9 mouse cellular contexts compared by ENCODE assay signal in genomic region chr19:17011261-17011995, GRCm38 (mm10). TPM values are rescaled to one million over a fixed set of nuclear protein-coding genes. Genes with fewer than 3 reads are reported as not detected.
A peak's percentile ranks its signal among the peaks of the same experiment; 100 is the strongest.
DNase-seq lines count a peak whose midpoint lies in the region; ATAC-seq and TF ChIP-seq lines count a peak whose summit lies in the region.
"Had no signal": no experiment of that assay in that cellular context is flagged by ENCODE, and none has a peak within 500 bp of the region (broad histone marks: within the 10 kb centered on the region; RNA-seq: fewer than 3 reads in every experiment).

No protein-coding gene starts in this region.

- no peak overlapping the region for H3K27ac ChIP-seq in midbrain, embryonic 11.5 days (ENCODE audit: low read depth, low read length)
- no peak overlapping the region for H3K27ac ChIP-seq in midbrain, embryonic 10.5 days (replicated peaks)
- no peak overlapping the region for H3K27ac ChIP-seq in intestine, postnatal 0 days (ENCODE audit: low read depth, low read length)
- H3K27ac ChIP-seq: embryonic facial prominence, embryonic 13.5 days had no signal

- 68% methylated on average over 6 of the region's 6 CpGs for WGBS in midbrain, embryonic 11.5 days
- WGBS in midbrain, embryonic 10.5 days, result 63% methylated on average over 6 of the region's 6 CpGs
- WGBS in intestine, postnatal 0 days, result 5% methylated on average over 6 of the region's 6 CpGs

- peak; percentile 48; the same call in 1 of the 2 replicates for ATAC-seq in midbrain, embryonic 11.5 days (ENCODE audit: low FRiP score)
- ATAC-seq in intestine, postnatal 0 days, result peak; percentile 43; the same call in 1 of the 2 replicates
- ATAC-seq in CD4-positive, CD25-positive, alpha-beta regulatory T cell, adult 4 months, result no peak

- no peak overlapping the region for H3K4me2 ChIP-seq in midbrain, embryonic 11.5 days
- no peak overlapping the region for H3K4me2 ChIP-seq in intestine, postnatal 0 days (replicated peaks; ENCODE audit: low read depth)
- H3K4me2 ChIP-seq: embryonic facial prominence, embryonic 13.5 days had no signal

- H3K9ac ChIP-seq in midbrain, embryonic 11.5 days (ENCODE audit: low read length), result no peak overlapping the region
- no peak overlapping the region for H3K9ac ChIP-seq in intestine, postnatal 0 days (ENCODE audit: low read depth, low read length)
- H3K9ac ChIP-seq: embryonic facial prominence, embryonic 13.5 days had no signal

- no peaks in the 10 kb centered on the region for H3K36me3 ChIP-seq in midbrain, embryonic 11.5 days (ENCODE audit: control insufficient read depth, insufficient read depth, low read length)
- no peaks in the 10 kb centered on the region for H3K36me3 ChIP-seq in midbrain, embryonic 10.5 days
- H3K36me3 ChIP-seq in intestine, postnatal 0 days (ENCODE audit: control insufficient read depth, insufficient read depth), result no peaks in the 10 kb centered on the region
- H3K36me3 ChIP-seq: embryonic facial prominence, embryonic 13.5 days had no signal

- DNase-seq in midbrain, embryonic 11.5 days (ENCODE audit: low spot score, missing footprints), result no peak
- DNase-seq in midbrain, embryonic 10.5 days (ENCODE audit: low spot score), result no peak
- DNase-seq in adrenal gland, postnatal 10 days, result peak; percentile 37
- peak; percentile 64 for DNase-seq in fibroblast of lung, adult 2 months (ENCODE audit: low read depth)
- peak; percentile 87 to 91 for DNase-seq in lung, adult 18-20 months
- peak; percentile 48 to 64 for DNase-seq in urinary bladder, postnatal 36 days (ENCODE audit: low spot score in 2 of 2)

- no peaks in the 10 kb centered on the region for H3K4me1 ChIP-seq in midbrain, embryonic 11.5 days (ENCODE audit: control insufficient read depth, insufficient read depth, low read length)
- H3K4me1 ChIP-seq in midbrain, embryonic 10.5 days, result peaks cover 6% of the 10 kb centered on the region
- H3K4me1 ChIP-seq in intestine, postnatal 0 days (replicated peaks; ENCODE audit: control insufficient read depth, insufficient read depth, low read length), result peaks cover 4% of the 10 kb centered on the region

- H3K9me3 ChIP-seq in midbrain, embryonic 11.5 days (ENCODE audit: control insufficient read depth, low read length), result no peaks in the 10 kb centered on the region
- no peaks in the 10 kb centered on the region for H3K9me3 ChIP-seq in midbrain, embryonic 10.5 days (replicated peaks)
- no peaks in the 10 kb centered on the region for H3K9me3 ChIP-seq in intestine, postnatal 0 days (ENCODE audit: control insufficient read depth)
- H3K9me3 ChIP-seq: embryonic facial prominence, embryonic 13.5 days had no signal

- no peaks in the 10 kb centered on the region for H3K27me3 ChIP-seq in midbrain, embryonic 11.5 days (ENCODE audit: control insufficient read depth, insufficient read depth, low read length)
- peaks cover 11% of the 10 kb centered on the region for H3K27me3 ChIP-seq in midbrain, embryonic 10.5 days (ENCODE audit: low read depth, poor library complexity, severe bottlenecking)
- no peaks in the 10 kb centered on the region for H3K27me3 ChIP-seq in intestine, postnatal 0 days (replicated peaks; ENCODE audit: control insufficient read depth, insufficient read depth, low read length)
- H3K27me3 ChIP-seq: embryonic facial prominence, embryonic 13.5 days had no signal

- no peak overlapping the region for H3K4me3 ChIP-seq in midbrain, embryonic 11.5 days (ENCODE audit: low read depth, low read length)
- no peak overlapping the region for H3K4me3 ChIP-seq in midbrain, embryonic 10.5 days
- H3K4me3 ChIP-seq in intestine, postnatal 0 days (ENCODE audit: low read depth, low read length), result no peak overlapping the region
- H3K4me3 ChIP-seq: embryonic facial prominence, embryonic 13.5 days had no signal

- no peak for TF ChIP-seq CTCF in intestine, postnatal 0 days (IDR thresholded peaks at IDR 0.05; ENCODE audit: low read depth)

RNA-seq across cellular contexts. Expression of gene Prune2, which starts 55.5 kb away (rescaled TPM):
- 1.6 and 2.2 TPM in 2 replicates for polyA plus RNA-seq in midbrain, embryonic 11.5 days (2014; fragmentation: Nextera tagmentation; extraction: Ambion mirVana)
- 1.2 and 1.8 TPM in 2 replicates for polyA plus RNA-seq in midbrain, embryonic 10.5 days (2016; fragmentation: Nextera tagmentation; extraction: Ambion mirVana)
- 10 to 100 TPM; 12.0 to 19.1 TPM for total RNA-seq in adrenal gland, postnatal 10 days (2021)
- polyA plus RNA-seq in intestine, postnatal 0 days (2015; fragmentation: Nextera tagmentation; extraction: Ambion mirVana), result 1.1 and 1.4 TPM in 2 replicates
- under 1 TPM; 0.17 to 0.24 TPM for polyA plus RNA-seq in CD4-positive, CD25-positive, alpha-beta regulatory T cell, adult 4 months (2017; shearing (Covaris generic))

Comparison
In these comparisons a context has a peak if more than half of its experiments do, and no peak if none do; other contexts are left out.
1. DNase-seq: peak in adrenal gland, postnatal 10 days (single experiment), fibroblast of lung, adult 2 months (single experiment), lung, adult 18-20 months (2 of 2) and urinary bladder, postnatal 36 days (2 of 2); none in midbrain, embryonic 11.5 days (single experiment) and midbrain, embryonic 10.5 days (single experiment).